Mouse (Mus musculus): ENCODE results near the gene Rin1.

Gene Rin1

DNA sequence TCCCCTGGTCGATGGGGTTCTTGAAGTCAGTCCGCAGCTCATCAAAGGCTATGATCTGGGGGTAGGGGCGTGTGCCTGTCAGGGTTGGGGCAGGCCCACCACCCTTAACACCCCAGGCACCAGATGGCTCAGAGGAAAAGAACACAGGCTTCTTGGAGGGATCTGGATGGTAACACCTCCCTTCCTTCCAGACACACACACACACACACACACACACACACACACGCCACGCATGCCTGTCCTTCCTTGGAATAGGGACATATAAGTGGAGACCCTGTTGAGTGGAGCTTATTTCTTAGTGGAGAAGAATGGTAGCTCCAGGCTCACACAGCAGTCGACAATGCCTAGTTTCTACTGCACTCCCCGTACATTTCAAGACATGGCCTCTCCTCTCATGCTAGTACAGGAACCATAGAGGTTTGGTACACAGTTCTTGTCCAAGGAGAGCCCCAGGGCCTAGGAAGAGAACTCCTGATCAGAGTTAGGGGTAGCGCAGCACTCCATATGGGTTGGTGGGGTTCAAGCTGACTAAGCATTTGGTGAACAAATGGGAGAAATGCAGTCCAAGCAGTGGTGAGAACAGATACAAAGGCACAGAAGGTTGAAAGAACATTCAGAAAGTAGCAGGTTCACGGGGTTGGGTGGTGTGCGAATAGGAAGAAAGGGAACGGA, 44.6 kb downstream of the Rin1 start:
- no peak for DNase-seq (ENCODE audit: low spot score)

DNA sequence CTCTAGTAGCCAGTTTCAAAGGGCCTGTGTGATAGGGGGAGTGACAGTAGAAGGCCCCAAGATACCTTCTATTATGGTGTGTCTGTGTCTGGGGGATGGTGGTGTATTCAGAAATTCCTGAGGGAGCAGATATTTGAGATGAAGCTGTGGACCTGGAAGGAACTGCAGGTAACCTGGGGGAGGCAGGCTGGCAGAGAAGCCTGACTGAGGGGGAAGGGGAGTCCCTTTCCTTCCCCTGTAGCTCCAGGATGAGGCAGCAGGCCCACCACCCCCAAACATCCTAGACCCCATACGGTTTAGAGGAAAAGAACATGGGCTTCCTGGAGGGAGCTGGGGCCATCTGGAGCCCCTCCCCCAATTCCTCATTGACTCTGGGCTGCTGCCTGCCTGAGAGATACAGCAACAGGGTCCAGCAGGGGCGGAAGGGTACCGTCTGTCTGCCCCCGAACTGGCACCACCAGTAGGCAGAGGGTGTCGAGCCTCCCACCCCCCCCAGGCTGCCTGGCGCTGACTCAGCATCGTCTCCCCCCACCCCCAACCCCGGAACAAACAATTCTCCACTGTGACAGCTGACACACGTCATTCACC, 45.7 kb downstream of the Rin1 start:
- no peak for DNase-seq (ENCODE audit: low spot score)

- no peak for DNase-seq (ENCODE audit: low spot score)
Measured at GRCm38 (mm10) chr19:5097521-5098362, 47.5 kb downstream of the Rin1 start.

DNA sequence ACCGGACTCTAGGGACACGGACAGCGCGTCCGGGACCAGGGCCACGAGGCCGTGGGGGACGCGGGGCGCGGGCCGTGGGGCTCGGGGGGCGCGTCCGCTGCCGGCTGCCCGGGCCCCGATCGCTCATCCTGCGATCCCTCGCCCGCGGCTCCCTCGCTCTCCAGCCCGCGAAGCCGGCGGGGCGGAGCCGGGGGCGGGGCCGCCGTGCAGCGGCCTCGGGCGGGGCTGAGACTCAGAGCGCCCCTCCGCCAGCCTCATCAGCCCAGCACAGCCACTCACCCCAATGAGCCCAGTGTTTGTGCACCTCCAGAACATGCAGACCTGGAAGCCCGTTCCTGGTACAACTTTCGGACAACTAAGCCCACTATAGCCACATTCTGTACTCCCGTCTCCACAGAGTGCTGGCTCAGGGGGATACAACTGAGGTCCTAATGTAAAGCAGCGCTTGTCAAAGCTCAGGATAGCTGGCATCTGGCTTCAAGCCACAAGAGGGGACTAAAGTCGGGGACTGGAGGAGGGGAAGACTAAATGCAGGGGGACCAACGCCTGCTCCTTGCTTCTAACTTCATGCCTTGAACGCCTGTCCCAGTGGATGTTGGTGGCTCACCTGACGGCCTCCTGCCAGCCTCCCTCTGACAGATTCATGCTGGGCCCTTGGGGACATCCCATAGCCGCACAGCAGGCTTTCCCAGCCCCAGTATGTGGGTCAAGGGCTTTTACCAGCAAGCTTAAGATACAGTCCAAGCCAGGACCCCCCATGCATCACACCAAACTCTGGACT, 48.3 kb downstream of the Rin1 start, which contains the start of gene Cnih2:
Gene Cnih2, minus strand, starts transcription at position 159 of the 781 bp plus-strand sequence.
- no peak for DNase-seq (ENCODE audit: low spot score)

DNA sequence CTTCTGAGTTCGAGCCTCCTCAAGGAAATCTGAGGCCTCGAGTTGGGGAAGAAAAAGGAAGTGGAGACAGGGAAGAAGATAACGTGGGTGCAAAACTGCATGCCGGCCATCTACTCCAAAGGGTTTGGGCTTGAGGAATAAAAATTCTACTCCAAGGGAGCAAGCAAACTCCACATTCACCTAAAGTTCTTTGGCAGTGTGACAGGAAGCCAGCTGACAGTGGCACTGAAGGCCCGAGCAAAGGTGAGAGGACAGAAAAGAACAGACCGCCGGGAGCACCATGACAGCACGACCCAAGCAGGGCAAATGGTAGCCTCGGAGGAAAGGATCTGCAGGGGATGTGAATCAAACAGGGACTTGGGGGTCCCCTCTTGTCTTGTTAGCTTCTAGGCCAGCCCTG, 55.8 kb downstream of the Rin1 start:
- DNase-seq (ENCODE audit: low spot score): peak; percentile 74

Measured in adipocyte (in vitro differentiated cells).